Mouse (Mus musculus) activated CD4-positive, CD25-positive, alpha-beta regulatory T cell, adult 4 months (primary cell): ENCODE data around the gene Gm20388. TPM values are rescaled to one million over a fixed set of nuclear protein-coding genes. Genes with fewer than 3 reads are reported as not detected.

ENCODE experiments used
- ATAC-seq: one replicate; pipeline ENCODE4 v1.8.0; 2017
- polyA plus RNA-seq, 2 experiments: library from polyadenylated mRNA; unstranded; fragments of 100-300 nt; shearing (Covaris generic); gene quantifications; one replicate each; pipeline ENCODE4 v1.2.1; 2017

Gm20388 gene
- polyA plus RNA-seq, 2 experiments from 2014 or later, result 9.9 to 12.3 TPM

DNA sequence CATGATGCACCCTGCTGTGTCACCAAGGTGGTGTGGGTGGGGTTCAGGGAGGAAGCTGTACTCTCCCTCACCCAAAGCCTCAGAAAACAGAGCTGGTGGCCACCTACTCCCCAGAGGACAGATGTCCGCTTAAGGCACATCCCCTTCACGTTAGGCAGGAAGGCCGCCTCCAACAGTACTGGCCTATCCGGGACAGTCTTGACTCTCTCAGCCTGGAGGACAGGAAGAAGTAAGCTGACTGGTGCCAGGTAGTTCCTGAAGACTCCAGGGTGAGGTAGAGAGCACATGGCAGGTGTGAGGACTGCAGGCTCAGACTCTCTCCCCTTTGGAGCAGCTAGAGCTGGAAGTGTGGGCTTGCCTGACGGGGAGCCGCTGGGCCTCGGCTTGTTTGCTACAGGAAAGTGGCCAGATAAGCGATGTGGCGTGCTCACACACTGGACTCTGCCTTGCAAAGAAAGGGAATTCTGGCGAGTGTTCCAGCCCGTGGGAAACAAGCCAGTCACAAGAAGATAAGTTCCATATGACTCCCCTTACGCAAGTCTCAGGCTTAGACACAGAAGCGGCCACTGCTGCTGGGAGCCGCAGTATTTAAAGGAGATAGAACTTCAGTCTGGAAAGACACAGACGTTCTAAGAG is 3791.4 kb downstream of the Gm20388 start:
- no peak for ATAC-seq

DNA sequence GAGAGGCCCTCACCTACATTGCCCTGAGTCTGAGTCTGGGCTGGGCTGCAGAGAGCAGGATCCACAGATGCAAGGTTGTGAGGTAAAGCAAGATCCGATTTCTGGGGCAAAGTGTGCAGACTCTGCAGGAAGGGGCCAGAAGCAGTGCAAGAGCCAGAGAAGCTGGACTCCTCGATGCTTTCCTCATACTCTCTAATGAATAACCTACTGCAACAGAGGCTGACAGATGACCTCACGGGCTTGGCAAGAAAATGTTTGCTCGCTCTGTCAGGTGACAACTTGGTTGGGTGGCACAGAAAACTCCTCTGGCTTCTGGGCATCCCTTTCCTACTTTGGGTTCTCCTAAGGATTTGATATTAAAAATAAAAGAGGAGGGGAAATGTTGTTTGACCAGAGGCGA is 3794.7 kb downstream of the Gm20388 start:
- no peak for ATAC-seq

DNA sequence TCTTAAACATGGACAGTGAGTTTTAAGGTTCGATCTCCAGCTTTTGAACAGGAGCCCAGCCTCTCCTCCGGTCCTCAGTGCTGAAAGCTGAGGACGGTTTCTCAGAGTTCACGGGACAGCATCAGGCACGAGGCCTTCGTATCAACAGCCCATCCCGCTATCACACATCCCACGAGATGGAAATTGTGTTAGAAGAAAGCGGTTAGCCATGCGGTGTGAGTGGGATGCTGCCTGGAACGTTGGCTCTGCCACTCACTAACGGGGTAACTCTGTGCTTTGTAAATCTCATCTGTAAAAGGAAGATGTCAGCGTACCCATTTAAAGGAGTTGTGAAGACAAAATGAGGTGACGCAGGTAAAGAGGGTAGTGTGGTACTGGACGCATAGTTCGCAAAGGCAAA is 3796.5 kb downstream of the Gm20388 start:
- ATAC-seq, result no peak

DNA sequence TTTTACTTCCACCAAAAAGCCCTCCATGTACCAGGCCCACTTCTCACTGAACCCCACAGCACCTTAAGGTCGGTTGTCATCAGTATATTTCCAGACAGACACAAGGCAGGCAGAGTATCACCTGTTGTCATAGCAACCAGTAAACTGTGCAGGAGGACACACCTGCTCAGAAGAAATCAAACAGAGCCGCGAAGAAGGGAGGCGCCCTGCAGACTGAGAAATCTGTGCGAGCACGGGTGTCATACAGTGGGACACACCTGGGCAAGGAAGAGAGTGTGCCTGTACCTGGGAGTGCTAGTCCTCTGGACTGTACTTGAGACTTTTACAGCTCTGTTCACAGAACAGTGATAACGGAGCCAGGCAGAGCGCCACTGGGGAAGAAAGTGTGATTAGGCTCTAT is 3798.1 kb downstream of the Gm20388 start:
- no peak for ATAC-seq

DNA sequence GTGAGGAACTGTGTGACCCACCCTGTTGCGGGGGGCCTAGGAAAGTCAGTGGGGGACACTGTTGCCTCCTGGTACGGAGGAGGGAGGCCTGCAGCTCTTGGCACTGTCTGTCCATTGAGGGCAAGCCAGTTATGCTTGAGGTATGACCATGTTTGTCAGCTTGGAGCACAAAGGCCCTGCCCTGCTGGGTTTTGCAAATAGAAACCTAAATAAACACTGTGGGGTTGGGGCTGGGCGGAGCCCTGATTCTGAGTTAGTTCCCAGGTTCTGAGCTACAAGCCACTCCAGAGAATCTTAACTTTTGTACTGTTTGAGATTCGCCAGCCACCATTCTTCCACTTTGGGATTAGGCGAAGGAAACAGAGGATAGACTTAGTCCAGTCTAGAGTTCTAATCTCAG is 3799.7 kb downstream of the Gm20388 start:
- ATAC-seq, result no peak

DNA sequence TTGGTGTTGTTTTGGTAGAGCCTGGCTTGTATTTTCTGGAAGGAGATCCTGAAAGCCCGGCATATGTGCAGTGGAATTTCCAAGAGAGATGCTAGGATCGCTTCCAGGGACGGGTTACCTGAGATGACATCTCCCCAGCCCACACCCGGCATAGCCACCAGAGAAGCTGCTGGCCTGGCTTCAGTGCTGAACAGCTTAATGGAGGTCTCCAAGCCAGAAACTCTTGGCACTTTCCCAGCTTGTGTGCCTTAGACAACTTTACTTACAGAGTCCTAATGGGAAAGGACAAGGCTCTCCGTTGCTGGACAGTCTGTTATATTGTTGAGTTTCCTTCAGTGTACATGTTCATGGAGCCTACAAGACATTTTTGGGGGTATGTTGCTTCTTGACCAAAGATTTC is 3803.8 kb downstream of the Gm20388 start:
- no peak for ATAC-seq

DNA sequence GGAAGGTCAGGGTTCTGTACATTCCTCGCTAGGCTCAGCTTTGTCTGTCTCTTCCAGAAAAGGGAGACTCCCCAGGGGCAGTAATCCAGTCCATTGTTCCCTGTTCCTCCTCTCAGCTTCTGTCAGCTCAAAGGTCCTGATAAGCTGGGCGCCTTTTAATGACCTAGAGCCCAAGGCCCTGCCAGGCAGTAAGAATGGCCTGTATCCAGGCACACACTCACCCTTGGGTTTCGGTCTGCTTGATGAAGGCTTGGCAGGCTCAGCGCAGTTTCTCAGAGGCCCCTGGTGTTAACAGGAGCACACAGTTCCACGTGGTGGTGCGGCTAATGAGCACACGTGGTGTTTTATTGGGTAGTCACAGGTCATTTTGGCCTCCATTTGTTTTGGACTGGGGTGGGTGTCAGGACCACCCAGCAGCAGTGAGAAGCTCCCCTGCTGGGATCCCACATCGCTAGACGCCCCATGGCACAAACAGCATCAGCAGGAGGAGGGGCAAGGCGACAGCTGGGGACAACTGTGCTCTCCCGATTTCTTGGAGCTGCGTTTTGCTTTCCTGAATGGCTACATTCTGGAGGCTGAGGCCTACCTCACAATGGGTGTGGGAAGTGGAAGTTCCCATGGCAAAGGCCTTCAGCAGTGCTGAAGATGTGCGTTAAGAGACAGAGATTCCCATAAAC is 3805.4 kb downstream of the Gm20388 start:
- no peak for ATAC-seq

DNA sequence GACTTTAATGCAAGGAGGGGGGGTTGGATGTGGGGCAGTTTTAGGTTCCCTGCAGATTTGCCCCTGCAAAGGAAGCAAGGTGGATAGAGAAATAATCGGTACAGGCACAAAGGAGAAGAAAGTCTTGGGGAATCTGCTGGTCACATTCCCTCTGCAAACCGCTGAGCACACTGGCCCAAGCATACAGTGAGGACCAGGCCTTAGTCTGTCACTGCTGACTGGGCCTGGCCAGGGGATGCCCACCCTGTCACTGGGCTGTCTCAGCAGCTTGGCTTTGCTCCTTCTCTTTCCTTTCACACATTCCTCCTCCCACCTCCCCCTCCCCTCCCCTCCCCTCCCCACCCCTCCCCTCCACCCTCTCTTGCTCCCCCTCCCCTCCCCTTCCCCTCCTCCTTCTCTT is 3806.5 kb downstream of the Gm20388 start:
- no peak for ATAC-seq

DNA sequence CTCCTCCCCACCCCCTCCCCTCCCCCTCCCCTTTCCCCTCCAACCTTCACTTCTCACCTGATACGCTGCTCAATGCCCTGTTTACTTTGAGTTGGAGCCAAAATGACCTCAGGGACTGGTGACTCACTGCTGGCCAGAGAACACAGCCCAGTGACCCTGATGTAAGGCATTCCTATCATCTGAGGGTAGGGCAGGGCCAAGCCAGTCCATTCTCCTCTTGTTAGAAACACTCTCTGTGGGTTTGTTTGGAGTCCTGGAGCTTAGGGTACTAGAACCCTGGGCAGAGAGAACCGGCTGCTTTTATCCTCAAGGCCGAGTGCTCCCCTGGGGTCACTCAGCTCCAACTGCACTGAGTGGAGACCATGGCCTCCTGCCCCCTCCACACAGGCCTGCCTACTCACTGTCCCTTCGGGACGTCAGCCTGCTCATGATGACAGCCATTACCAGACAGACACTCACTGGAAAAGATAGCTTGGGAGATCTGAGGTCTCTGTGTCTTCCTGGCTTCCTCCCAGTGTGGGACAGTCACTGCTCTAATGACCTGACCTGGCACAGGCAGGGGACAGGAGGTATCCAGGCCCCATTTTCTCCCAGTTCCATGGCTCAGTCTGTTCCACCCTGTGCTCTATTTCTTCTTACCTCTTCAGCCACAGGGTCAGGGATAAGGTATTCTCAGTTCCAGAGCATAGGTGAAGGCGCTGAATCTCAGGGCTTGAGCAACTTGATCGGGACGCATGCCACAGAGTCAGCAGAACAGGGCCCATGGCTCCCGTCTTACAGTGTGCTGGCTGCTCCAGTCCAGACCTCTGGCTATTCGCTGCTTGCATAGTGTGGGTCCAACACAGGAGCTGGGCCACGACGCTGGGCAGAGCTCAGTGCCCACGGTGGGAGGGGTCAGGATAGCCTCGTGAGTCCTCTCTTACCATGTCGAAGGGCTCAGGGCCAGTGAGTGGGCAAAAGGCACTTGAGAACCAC is 3807.2 kb downstream of the Gm20388 start:
- ATAC-seq, result no peak

DNA sequence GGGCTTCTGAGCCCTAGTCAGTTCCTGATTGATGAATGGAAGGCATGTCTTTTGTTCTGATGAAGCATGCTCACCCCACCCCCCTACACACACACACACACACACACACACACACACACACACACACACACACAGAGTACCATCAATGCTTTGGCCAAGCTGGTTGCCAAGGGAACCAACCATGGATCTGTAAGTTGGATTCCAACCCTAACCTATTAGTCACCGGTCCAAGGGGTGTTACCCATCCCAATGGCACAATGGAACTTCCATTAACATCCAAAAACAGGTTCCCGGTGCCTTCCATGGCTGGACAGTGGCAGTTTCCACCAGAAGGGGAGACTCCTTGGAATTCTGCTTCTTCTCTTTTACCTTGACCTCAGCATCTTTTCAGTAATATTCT is 3808.1 kb downstream of the Gm20388 start:
- ATAC-seq, result no peak

DNA sequence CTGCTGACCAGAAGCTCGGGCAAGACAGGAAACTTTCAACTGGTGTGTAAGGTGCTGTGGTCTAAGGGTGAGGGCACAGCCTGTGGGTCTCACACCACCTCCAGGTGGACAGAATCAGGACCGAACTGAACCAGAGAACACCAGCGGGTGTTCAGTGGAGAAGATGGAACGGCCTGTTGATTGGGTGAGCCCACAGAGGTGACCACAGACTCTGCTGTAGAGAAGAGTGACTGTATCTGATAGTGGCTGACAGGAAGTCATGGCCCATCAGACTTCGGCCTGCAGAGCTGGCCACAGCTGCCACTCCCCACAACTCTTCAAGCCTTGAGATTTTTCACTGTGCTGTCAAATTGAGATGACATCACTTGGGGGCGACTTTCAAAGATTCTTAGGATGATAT is 3808.6 kb downstream of the Gm20388 start:
- no peak for ATAC-seq

DNA sequence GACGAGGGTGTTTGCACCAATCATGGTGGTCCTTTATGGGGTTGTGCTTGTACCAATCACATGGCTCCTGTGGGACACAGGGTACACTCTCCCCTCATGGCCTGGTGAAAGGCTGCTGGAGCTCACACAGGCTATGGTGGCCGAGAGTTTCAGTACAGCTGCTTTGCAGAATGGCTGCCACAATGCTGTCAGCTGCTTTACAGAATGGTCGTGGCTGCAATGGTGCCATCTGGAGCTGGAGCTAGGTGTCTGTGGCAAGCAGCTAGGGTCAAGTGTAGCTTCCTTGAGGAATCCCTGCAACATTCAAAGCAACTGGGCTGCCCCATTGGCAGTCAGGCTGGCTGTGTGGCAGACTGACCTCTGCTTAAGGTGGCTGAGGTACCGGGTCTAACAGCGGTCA is 3809.2 kb downstream of the Gm20388 start:
- no peak for ATAC-seq

DNA sequence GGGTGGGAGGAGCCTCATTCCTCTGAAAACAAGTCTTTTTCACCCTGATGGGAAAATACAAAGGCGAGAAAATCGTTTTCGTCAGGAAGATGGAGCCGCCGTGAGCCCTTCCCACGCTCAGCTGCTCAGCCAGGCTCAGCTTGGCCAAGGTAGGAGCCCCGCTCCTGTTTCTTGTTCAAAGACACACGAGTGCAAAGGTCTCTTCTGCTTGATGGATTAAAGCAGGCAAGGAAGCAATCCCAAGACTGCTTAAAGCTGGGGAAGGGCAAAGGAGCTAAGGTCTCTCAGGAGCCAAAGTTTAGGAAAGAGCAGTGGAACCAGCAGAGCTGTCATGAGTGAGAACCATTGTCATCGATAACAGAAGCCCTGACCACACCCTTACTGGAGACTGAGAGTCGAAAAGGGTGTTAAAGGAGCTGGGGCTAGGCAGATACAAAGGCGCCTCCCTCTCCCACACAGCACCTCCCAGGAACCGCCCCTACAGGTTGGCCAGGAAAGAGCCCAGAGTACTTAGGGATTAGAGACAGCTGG is 3809.9 kb downstream of the Gm20388 start:
- ATAC-seq, result no peak

DNA sequence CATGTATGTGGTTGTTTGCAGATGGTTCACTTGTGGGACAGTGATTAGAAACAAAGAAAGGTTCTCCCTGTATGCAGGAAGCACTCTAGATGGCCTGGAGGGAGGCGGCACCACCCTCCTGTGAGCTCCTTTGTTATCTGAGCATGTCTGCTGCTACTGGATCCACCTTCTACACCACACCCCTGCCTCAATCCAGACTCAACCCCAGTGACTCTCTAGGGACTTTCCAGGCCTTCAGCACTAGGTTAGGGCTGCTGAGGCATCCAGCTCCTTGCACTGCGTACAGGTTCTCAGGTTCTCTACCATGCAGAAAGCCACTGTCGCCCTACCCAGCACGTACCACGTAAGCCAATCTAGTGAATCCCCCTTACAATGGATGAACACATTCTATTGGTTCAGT is 3811.6 kb downstream of the Gm20388 start:
- ATAC-seq, result no peak

DNA sequence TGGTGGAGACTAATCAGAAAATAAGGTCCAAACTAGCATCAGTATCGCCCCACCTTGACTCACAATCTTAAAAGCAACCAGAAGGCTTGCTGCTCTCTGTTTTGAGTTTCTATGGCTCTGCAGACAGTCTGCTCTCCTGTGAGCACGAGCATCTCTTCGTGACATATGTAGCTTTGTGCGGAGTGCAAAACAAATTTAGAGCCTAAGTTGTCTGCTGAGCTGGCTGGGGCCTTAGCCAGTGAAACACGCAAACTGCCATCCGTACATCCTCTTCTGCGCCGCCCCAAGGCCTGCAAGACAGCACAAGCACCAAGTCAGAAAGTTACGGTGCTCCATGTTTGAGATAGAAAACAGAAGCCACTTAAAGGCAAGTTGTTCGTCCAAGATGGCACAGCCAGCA is 3814.1 kb downstream of the Gm20388 start:
- ATAC-seq, result no peak

DNA sequence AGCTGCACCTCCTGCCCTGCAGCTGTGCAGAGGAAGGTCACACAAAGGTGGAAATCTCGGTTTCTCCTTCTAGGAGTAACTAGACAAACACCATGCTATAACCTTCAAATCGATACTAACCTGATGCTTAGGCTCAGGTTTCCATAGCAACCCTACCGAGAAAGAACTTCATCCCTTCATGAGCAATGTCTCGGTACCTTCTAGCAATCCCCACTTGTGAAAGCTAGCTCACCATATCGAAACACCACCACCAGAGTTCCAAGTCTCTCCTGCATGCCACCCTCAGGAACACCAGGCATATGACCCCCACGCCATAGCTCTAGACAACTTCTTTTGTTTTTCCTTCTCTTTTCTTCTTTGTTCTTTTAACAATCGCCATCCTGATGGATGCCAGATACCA is 3814.6 kb downstream of the Gm20388 start:
- no peak for ATAC-seq

DNA sequence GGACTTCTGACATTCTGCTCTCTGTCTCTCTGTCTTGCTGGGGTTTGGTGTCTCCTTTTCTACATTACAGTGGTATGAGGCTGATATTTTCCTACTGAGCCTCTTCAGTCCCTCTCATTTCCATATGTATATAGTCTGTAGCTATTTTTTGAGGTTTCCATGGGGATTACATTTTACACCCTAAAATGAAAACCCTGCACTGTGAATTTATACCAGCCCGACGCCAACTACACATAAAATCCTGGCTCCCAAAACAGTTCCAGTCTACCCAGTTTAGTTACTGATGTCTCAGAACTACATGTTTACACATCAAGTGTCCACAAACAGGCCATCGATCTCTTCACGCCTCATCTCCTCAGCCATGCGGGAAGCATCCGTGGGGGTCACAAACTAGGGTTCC is 3816.1 kb downstream of the Gm20388 start:
- ATAC-seq, result no peak

DNA sequence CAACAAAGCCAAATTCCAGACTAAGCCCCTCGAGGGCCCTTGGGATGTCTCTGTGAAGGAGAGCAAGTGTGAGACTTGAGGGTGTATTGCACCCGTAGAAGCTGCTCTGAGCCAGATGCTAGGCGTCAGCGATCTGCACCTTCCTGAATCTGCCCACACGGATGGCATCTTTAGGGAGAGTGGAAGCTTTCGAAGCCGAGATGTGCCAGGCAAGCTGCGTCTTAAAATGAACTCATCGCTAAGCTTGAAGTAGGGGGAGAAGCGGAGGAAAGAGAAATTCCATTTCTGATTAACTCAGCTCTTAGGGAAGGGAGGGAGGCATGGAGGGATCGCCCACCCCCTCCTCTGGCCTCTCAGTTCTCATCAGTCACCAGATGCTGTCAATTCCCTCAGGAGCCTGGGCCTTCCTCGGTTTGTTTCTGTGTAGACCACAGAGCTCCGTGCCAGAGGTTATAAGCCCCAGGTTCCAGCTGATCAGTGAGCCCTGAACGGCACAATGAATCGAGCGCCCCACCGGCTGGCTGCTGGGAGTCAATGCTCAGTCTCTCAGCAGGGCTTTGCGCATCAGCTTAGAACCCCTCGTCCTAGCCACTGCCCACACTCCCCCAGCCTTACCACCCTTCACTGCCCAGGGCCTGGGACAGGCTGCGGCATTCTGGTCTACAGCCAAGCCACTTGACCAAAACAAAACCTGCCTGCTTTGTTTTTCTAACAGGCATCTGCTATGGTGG is 3818.6 kb downstream of the Gm20388 start:
- no peak for ATAC-seq

DNA sequence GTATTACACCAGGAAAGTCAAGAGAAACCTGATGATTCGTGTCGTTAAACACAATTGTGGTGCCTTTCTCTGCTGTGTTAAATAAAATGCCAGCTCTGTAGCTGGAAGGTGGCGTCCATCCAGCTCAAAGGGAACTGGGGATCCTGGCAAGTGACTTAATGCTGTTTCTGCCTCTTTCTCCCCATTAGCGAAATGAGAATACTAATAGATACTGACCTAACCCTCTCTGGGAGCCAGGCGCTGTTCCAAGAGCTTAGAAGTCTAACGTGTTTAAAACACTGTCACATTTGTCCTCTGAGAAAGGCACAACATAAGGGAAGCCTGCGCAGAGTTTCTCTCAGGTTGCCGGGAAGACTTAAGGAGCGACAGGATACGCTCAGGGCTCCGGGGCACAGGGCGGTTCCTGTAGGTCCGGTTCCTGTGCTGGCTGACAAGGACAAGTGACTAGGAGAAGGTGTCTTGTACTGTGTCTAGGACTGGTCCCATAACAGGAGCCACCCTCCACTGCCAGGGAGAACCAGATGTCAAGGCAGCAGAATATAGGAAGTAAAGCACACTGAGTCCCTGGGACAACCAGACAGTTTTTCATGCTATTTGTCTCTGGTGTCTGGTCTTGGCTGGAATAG is 3819.3 kb downstream of the Gm20388 start:
- ATAC-seq, result no peak

DNA sequence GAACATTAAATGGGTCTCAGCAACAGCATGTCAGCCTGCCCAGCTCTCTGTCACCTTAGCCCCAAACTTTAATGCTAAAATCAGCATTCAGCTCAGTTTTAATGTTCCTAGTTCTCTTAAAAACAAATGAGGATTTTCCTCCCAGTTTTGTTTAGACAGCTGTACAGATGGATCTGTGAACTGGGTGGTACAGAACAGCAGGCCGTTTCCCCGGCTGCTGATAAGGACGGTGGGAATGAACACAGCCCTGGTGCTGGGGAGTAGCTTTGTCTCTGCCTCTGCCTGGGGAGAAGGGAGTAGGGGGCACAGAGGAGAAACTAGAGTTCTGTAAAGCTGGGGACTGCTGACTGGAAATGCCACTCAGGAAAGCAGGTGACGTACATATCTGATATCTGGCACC is 3821.7 kb downstream of the Gm20388 start:
- no peak for ATAC-seq

DNA sequence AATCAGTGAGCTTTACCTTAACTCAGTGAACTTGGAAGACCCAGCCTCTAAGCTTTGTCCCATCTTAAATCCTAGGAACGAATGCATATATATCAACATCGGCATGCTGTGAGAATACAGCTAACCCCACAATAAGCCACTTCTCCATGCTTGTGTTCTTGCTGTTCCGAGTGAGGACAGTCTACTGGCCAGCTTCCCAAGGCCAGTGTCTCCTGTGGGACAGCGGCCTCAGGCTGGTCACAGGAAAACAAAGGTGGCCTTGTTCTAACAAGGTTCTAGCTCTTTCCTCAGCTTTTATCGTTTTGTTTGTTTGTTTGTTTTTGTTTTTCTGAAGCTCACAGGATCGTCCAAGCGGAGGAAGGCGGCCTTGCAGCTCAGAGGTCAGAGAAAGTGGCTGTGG is 3823.8 kb downstream of the Gm20388 start:
- no peak for ATAC-seq

DNA sequence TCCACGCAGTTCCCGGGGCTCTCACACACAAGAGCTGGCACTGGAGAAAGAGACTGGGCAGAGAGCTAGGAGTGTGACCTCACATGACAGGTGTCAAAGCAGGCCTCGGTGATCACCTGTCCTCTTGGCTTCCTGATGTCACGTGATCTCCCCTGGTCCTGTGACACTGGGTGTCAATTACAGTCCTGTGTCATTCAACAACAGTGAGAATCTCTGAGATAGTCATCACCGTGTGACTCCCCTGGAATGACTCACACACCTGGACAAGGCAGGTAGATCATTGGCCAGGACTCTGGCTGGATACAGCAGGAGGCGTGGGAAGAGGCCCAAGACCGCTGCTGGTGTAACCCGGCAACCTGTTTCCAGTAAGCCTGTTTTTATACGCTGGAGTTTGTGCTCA is 3826.3 kb downstream of the Gm20388 start:
- ATAC-seq, result no peak
